Comparison of ENCODE assay signal across 18 mouse cellular contexts in the genomic region with DNA sequence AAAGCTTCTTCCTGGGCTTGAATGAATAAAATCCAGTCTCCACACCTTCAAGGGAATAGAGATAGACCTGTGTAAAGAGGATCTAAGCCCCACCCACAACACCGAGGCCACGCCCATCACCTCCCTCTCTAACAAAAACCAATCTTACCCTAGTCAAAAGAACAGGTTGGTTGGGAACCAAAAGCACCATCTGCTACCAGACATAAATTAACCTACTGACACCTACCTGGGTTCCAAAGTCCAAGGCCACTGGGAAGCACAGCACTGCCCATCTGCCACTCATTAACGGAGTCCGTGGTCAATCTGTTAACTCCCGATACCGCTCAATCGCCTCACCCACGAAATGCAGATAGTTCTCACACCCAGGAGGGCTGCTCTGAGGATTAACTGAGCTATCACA. TPM values are rescaled to one million over a fixed set of nuclear protein-coding genes. Genes with fewer than 3 reads are reported as not detected.
A peak's percentile ranks its signal among the peaks of the same experiment; 100 is the strongest.
DNase-seq lines count a peak whose midpoint lies in the region; ATAC-seq and TF ChIP-seq lines count a peak whose summit lies in the region.
"Had no signal": no experiment of that assay in that cellular context is flagged by ENCODE, and none has a peak within 500 bp of the region (broad histone marks: within the 10 kb centered on the region; RNA-seq: fewer than 3 reads in every experiment).

No protein-coding gene starts in this region.

- H3K4me3 ChIP-seq in liver, embryonic 12.5 days = no peak overlapping the region
- H3K4me3 ChIP-seq in hindbrain, embryonic 16.5 days (ENCODE audit: low read length) = no peak overlapping the region
- no peak overlapping the region for H3K4me3 ChIP-seq in layer of hippocampus, adult 2 months
- H3K4me3 ChIP-seq: embryonic facial prominence, embryonic 15.5 days; limb, embryonic 13.5 days; midbrain, embryonic 13.5 days had no signal

- TF ChIP-seq CTCF in layer of hippocampus, adult 2 months (conservative IDR thresholded peaks at IDR 0.05) = no peak

- H3K27ac ChIP-seq in liver, embryonic 12.5 days = no peak overlapping the region
- no peak overlapping the region for H3K27ac ChIP-seq in hindbrain, embryonic 16.5 days (ENCODE audit: low read depth, low read length)
- no peak overlapping the region for H3K27ac ChIP-seq in layer of hippocampus, adult 2 months
- H3K27ac ChIP-seq: embryonic facial prominence, embryonic 15.5 days; hindbrain, postnatal 0 days; limb, embryonic 13.5 days; midbrain, embryonic 13.5 days had no signal

- H3K4me1 ChIP-seq in liver, embryonic 12.5 days = peaks cover 6% of the 10 kb centered on the region; the same call in 1 of the 2 replicates
- H3K4me1 ChIP-seq in hindbrain, embryonic 16.5 days (ENCODE audit: control insufficient read depth, insufficient read depth, low read depth, low read length) = no peaks in the 10 kb centered on the region
- H3K4me1 ChIP-seq: embryonic facial prominence, embryonic 15.5 days had no signal

- peak; percentile 40; the same call in 1 of the 2 replicates for ATAC-seq in liver, embryonic 12.5 days
- ATAC-seq in hindbrain, embryonic 16.5 days = no peak
- ATAC-seq: forebrain, embryonic 16.5 days; hindbrain, postnatal 0 days; midbrain, embryonic 13.5 days had no signal

- no peak overlapping the region for H3K9ac ChIP-seq in liver, embryonic 12.5 days
- no peak overlapping the region for H3K9ac ChIP-seq in hindbrain, embryonic 16.5 days (ENCODE audit: low read depth, low read length)
- H3K9ac ChIP-seq: embryonic facial prominence, embryonic 15.5 days; limb, embryonic 13.5 days; midbrain, embryonic 13.5 days had no signal

- peak; percentile 92 for DNase-seq in brain, adult 2 months (ENCODE audit: low read depth, low spot score)
- peak; percentile 89 for DNase-seq in cerebellum, adult 9-10 months
- peak; percentile 85 to 87 for DNase-seq in kidney, adult 8-10 months
- DNase-seq in layer of hippocampus, adult 2 months (ENCODE audit: low spot score in 2 of 2) = no peak
- DNase-seq in spleen, adult 18-20 months = no peak
- no peak for DNase-seq in urinary bladder, postnatal 4 days (ENCODE audit: low spot score in 2 of 2)
- DNase-seq: layer of hippocampus, postnatal 36 days; lung, postnatal 36 days had no signal

- H3K9me3 ChIP-seq in liver, embryonic 12.5 days (replicated peaks) = no peaks in the 10 kb centered on the region
- no peaks in the 10 kb centered on the region for H3K9me3 ChIP-seq in hindbrain, embryonic 16.5 days (ENCODE audit: control insufficient read depth, low read length)
- H3K9me3 ChIP-seq: embryonic facial prominence, embryonic 15.5 days; limb, embryonic 13.5 days; midbrain, embryonic 13.5 days had no signal

- WGBS in liver, embryonic 12.5 days (ENCODE audit: insufficient replicate concordance) = 41% methylated on average over 8 of the region's 8 CpGs
- whole genome bisulfite sequencing in hindbrain, embryonic 16.5 days = 64% methylated on average over 8 of the region's 8 CpGs

- no peaks in the 10 kb centered on the region for H3K36me3 ChIP-seq in liver, embryonic 12.5 days
- no peaks in the 10 kb centered on the region for H3K36me3 ChIP-seq in hindbrain, embryonic 16.5 days (ENCODE audit: control insufficient read depth, insufficient read depth, low read length)
- H3K36me3 ChIP-seq: embryonic facial prominence, embryonic 15.5 days; limb, embryonic 13.5 days; midbrain, embryonic 13.5 days had no signal

- no peaks in the 10 kb centered on the region for H3K27me3 ChIP-seq in liver, embryonic 12.5 days (replicated peaks)
- no peaks in the 10 kb centered on the region for H3K27me3 ChIP-seq in hindbrain, embryonic 16.5 days (replicated peaks; ENCODE audit: control insufficient read depth, insufficient read depth, low read length)
- H3K27me3 ChIP-seq: embryonic facial prominence, embryonic 15.5 days; limb, embryonic 13.5 days; midbrain, embryonic 13.5 days had no signal

- peak overlapping the region; percentile 35 for H3K4me2 ChIP-seq in liver, embryonic 12.5 days
- H3K4me2 ChIP-seq in hindbrain, embryonic 16.5 days (ENCODE audit: low read length) = no peak overlapping the region
- H3K4me2 ChIP-seq: embryonic facial prominence, embryonic 15.5 days; limb, embryonic 13.5 days; midbrain, embryonic 13.5 days had no signal

RNA-seq across cellular contexts. Expression of a gene that starts 23.4 kb away (rescaled TPM):
- polyA plus RNA-seq in liver, embryonic 12.5 days (2016; fragmentation: Nextera tagmentation; extraction: Ambion mirVana) = 0.08 TPM in 1 of 2 replicates, not detected in the other
- 0.10 TPM in 1 of 2 replicates, not detected in the other for polyA plus RNA-seq in hindbrain, embryonic 16.5 days (2015; fragmentation: Nextera tagmentation; extraction: Ambion mirVana)
- 1 to 10 TPM; 1.1 TPM for total RNA-seq in layer of hippocampus, adult 2 months (2021)
- total RNA-seq: adrenal gland, adult 18-20 months; common myeloid progenitor, adult 5-6 weeks; hindbrain, postnatal 0 days had no signal
- polyA plus RNA-seq: forebrain, embryonic 16.5 days; heart, postnatal 0 days; midbrain, embryonic 13.5 days had no signal

RNA-seq across cellular contexts. Expression of a gene that starts 37.9 kb away (rescaled TPM):
- 104 and 107 TPM in 2 replicates for polyA plus RNA-seq in liver, embryonic 12.5 days (2016; fragmentation: Nextera tagmentation; extraction: Ambion mirVana)
- polyA plus RNA-seq in hindbrain, embryonic 16.5 days (2015; fragmentation: Nextera tagmentation; extraction: Ambion mirVana) = 68.0 and 72.8 TPM in 2 replicates
- 10 to 100 TPM; 69.4 to 77.1 TPM for total RNA-seq in layer of hippocampus, adult 2 months (2021)

RNA-seq across cellular contexts. Expression of a gene that starts 38.1 kb away (rescaled TPM):
- polyA plus RNA-seq in liver, embryonic 12.5 days (2016; fragmentation: Nextera tagmentation; extraction: Ambion mirVana) = 17.4 and 19.0 TPM in 2 replicates
- polyA plus RNA-seq in hindbrain, embryonic 16.5 days (2015; fragmentation: Nextera tagmentation; extraction: Ambion mirVana) = 12.4 and 14.9 TPM in 2 replicates
- total RNA-seq in layer of hippocampus, adult 2 months (2021) = 1 to 10 TPM; 4.7 to 4.8 TPM

Comparison
In these comparisons a context has a peak if more than half of its experiments do, and no peak if none do; other contexts are left out.
1. DNase-seq: peak in brain, adult 2 months (single experiment), cerebellum, adult 9-10 months (single experiment) and kidney, adult 8-10 months (2 of 2); none in layer of hippocampus, adult 2 months (0 of 2), spleen, adult 18-20 months (0 of 2) and urinary bladder, postnatal 4 days (0 of 2).